Mouse (Mus musculus): ENCODE results near the gene Slc25a40.

Gene Slc25a40

GRCm38 (mm10) chr5:8491778-8492177 lies 69.1 kb downstream of the Slc25a40 start:
- DNase-seq: no peak
